Mouse (Mus musculus) effector memory CD4-positive, alpha-beta T cell, adult 7 months (primary cell): Measurements from ENCODE around the gene Serpinb13. TPM values are rescaled to one million over a fixed set of nuclear protein-coding genes. Genes with fewer than 3 reads are reported as not detected.

Source experiments
- polyA plus RNA-seq: library from polyadenylated mRNA; unstranded; fragments of 100-300 nt; shearing (Covaris generic); gene quantifications from one replicate; pipeline ENCODE4 v1.2.1, GENCODE M21; 2017

Gene Serpinb13
- not detected for polyA plus RNA-seq

DNA sequence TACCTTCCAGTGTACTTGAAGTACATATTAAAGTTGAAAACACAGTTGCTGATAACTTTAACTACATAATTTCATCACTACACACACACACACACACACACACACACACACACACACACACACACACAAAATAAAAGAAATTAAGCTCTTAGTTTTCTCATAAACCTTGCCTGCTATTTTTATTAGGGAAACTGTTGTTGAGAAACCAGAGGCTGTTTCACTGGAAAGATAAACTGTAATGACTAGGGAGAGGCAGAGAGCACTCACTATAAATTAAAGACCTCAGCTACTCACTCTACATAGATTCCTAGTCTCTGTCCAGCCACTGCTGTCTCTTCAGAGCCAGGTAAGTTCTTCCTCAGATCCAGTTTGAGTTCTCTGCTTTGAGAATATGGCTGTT lies at the start of gene Serpinb13:
Serpinb13 (plus strand) TSS at position 301 of the 400 bp plus-strand sequence.

GRCm38 (mm10) chr1:106934265-106934664 lies 46.5 kb upstream of the Serpinb13 start, which contains the start of gene Serpinb12:
Serpinb12 (plus strand) TSS chr1:106934449.

Other genes starting within 250 kb of the Serpinb13 start
- 14.5 TPM for gene Kdsr, start 221.3 kb upstream of the Serpinb13 start, polyA plus RNA-seq
- 102 TPM for gene Vps4b, start 184.3 kb upstream of the Serpinb13 start, polyA plus RNA-seq
- not detected for gene Serpinb5, start 119.8 kb upstream of the Serpinb13 start, polyA plus RNA-seq
- not detected for gene Serpinb12, start 46.5 kb upstream of the Serpinb13 start, polyA plus RNA-seq
- gene Serpinb3a, start 71.3 kb downstream of the Serpinb13 start, polyA plus RNA-seq = 0.55 TPM
- gene Serpinb3d, start 102.5 kb downstream of the Serpinb13 start, polyA plus RNA-seq = not detected